Mouse (Mus musculus): ENCODE data around the gene Gm5622. TPM values are rescaled to one million over a fixed set of nuclear protein-coding genes. Genes with fewer than 3 reads are reported as not detected.
"Not testable (repeated sequence)": the region's sequence is repeated elsewhere in the genome, so short reads cannot be mapped to it uniquely, and the experiment has no call there.

Gm5622 gene
- total RNA-seq (2014; fragmentation: Nextera tagmentation) (not detected in 2 replicates), total RNA-seq (2017) (not detected in 2 replicates)

- ATAC-seq (replicated peaks; ENCODE audit: low FRiP score, low TSS enrichment, poor library complexity, severe bottlenecking), result no peak
Observed at GRCm38 (mm10) chr14:51552490-51552889, at the start of gene Gm5622. Gene Gm5622 (plus strand): TSS chr14:51552790.

GRCm38 (mm10) chr14:51507416-51507815, 45.2 kb upstream of the Gm5622 start:
- no peak for ATAC-seq (replicated peaks; ENCODE audit: low FRiP score, low TSS enrichment, poor library complexity, severe bottlenecking)

- not testable (repeated sequence) for ATAC-seq (replicated peaks; ENCODE audit: low FRiP score, low TSS enrichment, poor library complexity, severe bottlenecking)
Observed at GRCm38 (mm10) chr14:51573963-51574362, 21.4 kb downstream of the Gm5622 start, which contains the start of gene Gm17175. Gene Gm17175 (minus strand): TSS chr14:51574063.

GRCm38 (mm10) chr14:51592039-51592438, 39.4 kb downstream of the Gm5622 start, which contains the start of gene Gm17174:
Gene Gm17174 (minus strand): TSS chr14:51592139.
- not testable (repeated sequence) for ATAC-seq (replicated peaks; ENCODE audit: low FRiP score, low TSS enrichment, poor library complexity, severe bottlenecking)

GRCm38 (mm10) chr14:51611210-51611609, 58.6 kb downstream of the Gm5622 start, which contains the start of gene Gm17078:
Gene Gm17078 (minus strand): TSS chr14:51611310.
- no peak for ATAC-seq (replicated peaks; ENCODE audit: low FRiP score, low TSS enrichment, poor library complexity, severe bottlenecking)

- ATAC-seq (replicated peaks; ENCODE audit: low FRiP score, low TSS enrichment, poor library complexity, severe bottlenecking), result not testable (repeated sequence)
Observed at GRCm38 (mm10) chr14:51632426-51632825, 79.8 kb downstream of the Gm5622 start.

GRCm38 (mm10) chr14:51635566-51635965, 83.0 kb downstream of the Gm5622 start, which contains the start of gene Gm4181:
Gene Gm4181 (minus strand): TSS chr14:51635666.
- ATAC-seq (replicated peaks; ENCODE audit: low FRiP score, low TSS enrichment, poor library complexity, severe bottlenecking), result not testable (repeated sequence)

GRCm38 (mm10) chr14:51677269-51677668, 124.7 kb downstream of the Gm5622 start:
- no peak for ATAC-seq (replicated peaks; ENCODE audit: low FRiP score, low TSS enrichment, poor library complexity, severe bottlenecking)

- not testable (repeated sequence) for ATAC-seq (replicated peaks; ENCODE audit: low FRiP score, low TSS enrichment, poor library complexity, severe bottlenecking)
Observed at GRCm38 (mm10) chr14:51695368-51695767, 142.8 kb downstream of the Gm5622 start, which contains the start of gene Gm17079. Gene Gm17079 (minus strand): TSS chr14:51695468.

Other genes starting within 250 kb of the Gm5622 start
- gene Gm7247, start 191.0 kb upstream of the Gm5622 start, total RNA-seq (2014; fragmentation: Nextera tagmentation), result not detected in 2 replicates
- gene Gm7247, start 191.0 kb upstream of the Gm5622 start, total RNA-seq (2017), result not detected in 2 replicates
- not detected in 2 replicates for gene Vmn2r88, start 142.0 kb upstream of the Gm5622 start, total RNA-seq (2014; fragmentation: Nextera tagmentation)
- gene Vmn2r88, start 142.0 kb upstream of the Gm5622 start, total RNA-seq (2017), result not detected in 2 replicates
- gene Vmn2r89, start 100.9 kb upstream of the Gm5622 start, total RNA-seq (2014; fragmentation: Nextera tagmentation), result not detected in 2 replicates
- gene Vmn2r89, start 100.9 kb upstream of the Gm5622 start, total RNA-seq (2017), result not detected in 2 replicates
- gene Gm17175, start 21.3 kb downstream of the Gm5622 start, total RNA-seq (2014; fragmentation: Nextera tagmentation), result not detected in 2 replicates
- gene Gm17175, start 21.3 kb downstream of the Gm5622 start, total RNA-seq (2017), result not detected in 2 replicates
- not detected in 2 replicates for gene Gm17174, start 39.3 kb downstream of the Gm5622 start, total RNA-seq (2014; fragmentation: Nextera tagmentation)
- gene Gm17174, start 39.3 kb downstream of the Gm5622 start, total RNA-seq (2017), result not detected in 2 replicates
- gene Gm17078, start 58.5 kb downstream of the Gm5622 start, total RNA-seq (2014; fragmentation: Nextera tagmentation), result not detected in 2 replicates
- gene Gm17078, start 58.5 kb downstream of the Gm5622 start, total RNA-seq (2017), result not detected in 2 replicates
- gene Gm4181, start 82.9 kb downstream of the Gm5622 start, total RNA-seq (2014; fragmentation: Nextera tagmentation), result not detected in 2 replicates
- gene Gm4181, start 82.9 kb downstream of the Gm5622 start, total RNA-seq (2017), result not detected in 2 replicates
- gene Gm17079, start 142.7 kb downstream of the Gm5622 start, total RNA-seq (2014; fragmentation: Nextera tagmentation), result not detected in 2 replicates
- gene Gm17079, start 142.7 kb downstream of the Gm5622 start, total RNA-seq (2017), result not detected in 2 replicates
- not detected in 2 replicates for gene Gm5800, start 164.4 kb downstream of the Gm5622 start, total RNA-seq (2014; fragmentation: Nextera tagmentation)
- gene Gm5800, start 164.4 kb downstream of the Gm5622 start, total RNA-seq (2017), result not detected in 2 replicates
- gene Ang4, start 220.8 kb downstream of the Gm5622 start, total RNA-seq (2014; fragmentation: Nextera tagmentation), result not detected in 2 replicates
- not detected in 2 replicates for gene Ang4, start 220.8 kb downstream of the Gm5622 start, total RNA-seq (2017)
- gene AY358078, start 247.3 kb downstream of the Gm5622 start, total RNA-seq (2014; fragmentation: Nextera tagmentation), result not detected in 2 replicates
- not detected in 2 replicates for gene AY358078, start 247.3 kb downstream of the Gm5622 start, total RNA-seq (2017)

All from megakaryocyte-erythroid progenitor cell, adult 5-6 weeks (primary cell).